Mouse (Mus musculus): Measurements from ENCODE around the gene Gpt2.

Gpt2 gene

GRCm38 (mm10) chr8:85492125-85492875 lies at the start of gene Gpt2:
TSS of gene Gpt2 (plus strand) at chr8:85492576.
- DNase-seq (ENCODE audit: low spot score): peak; percentile 95

DNA sequence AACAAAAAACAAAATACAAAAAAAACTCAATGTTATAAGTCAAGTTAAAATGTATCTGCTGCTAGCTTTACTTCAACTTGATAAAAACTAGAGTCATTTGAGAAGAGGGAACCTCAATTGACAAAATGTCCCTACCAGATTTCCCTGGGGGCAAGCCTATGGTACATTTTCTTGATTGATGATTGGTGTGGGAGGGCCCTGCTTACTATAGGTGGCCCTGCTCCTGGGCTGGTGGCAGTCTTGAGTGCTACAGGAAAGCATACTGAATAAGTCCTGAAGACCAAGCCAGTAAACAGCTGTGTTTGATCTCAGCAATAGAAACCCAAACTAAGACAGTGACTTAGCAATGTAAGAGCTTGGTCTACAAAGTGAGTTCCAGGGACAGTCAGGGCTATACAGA lies 48.3 kb upstream of the Gpt2 start:
- DNase-seq (ENCODE audit: low spot score): no peak

GRCm38 (mm10) chr8:85445936-85446685 lies 46.3 kb upstream of the Gpt2 start:
- DNase-seq (ENCODE audit: low spot score): no peak

GRCm38 (mm10) chr8:85450335-85450734 lies 42.0 kb upstream of the Gpt2 start:
- DNase-seq (ENCODE audit: low spot score): no peak

- DNase-seq (ENCODE audit: low spot score): no peak
These were observed 40.0 kb upstream of the Gpt2 start for GRCm38 (mm10) chr8:85452328-85452727.

DNA sequence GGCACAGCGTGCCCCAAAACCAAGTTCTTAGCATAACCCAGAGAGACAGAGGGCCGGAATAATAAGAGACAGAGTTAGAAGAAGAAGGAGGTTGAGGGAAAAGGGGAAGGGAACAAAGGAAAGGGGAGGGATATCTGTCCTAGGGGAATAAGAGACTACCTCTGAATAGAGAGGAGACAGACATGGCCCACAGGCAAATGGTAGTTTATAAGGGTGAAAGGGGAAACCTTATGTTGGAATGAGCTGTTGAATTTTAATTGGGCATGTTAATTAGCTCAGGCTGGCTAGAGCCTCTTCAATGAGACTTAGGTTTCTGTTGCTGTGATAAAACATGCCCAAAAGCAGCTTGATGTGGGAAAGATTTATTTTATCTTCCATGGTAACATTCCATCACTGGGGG lies 39.1 kb upstream of the Gpt2 start:
- DNase-seq (ENCODE audit: low spot score): no peak

DNA sequence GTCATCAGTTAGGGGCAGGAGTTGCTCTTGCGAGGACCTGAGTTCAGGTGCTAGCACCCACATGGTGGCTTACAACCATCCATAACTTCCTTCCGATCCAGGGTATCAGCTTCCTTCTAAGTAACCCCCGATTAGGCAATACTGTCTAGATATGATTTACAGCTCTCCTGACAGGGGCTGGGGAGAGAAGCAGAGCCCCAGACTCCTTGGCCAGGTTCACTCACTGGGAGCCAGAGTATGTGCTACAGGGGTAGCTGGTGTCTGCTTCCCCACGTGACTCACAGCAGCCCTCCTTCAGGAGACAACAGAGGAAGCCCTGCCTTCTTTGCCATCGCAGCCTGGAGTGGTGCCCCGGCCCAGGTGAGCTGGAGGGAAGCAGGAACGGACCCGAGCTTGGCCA lies 37.6 kb upstream of the Gpt2 start:
- no peak for DNase-seq (ENCODE audit: low spot score)

GRCm38 (mm10) chr8:85456536-85456935 lies 35.8 kb upstream of the Gpt2 start:
- peak; percentile 35 for DNase-seq (ENCODE audit: low spot score)

- no peak for DNase-seq (ENCODE audit: low spot score)
These were observed 32.8 kb upstream of the Gpt2 start for GRCm38 (mm10) chr8:85459582-85459981.

- peak; percentile 16 for DNase-seq (ENCODE audit: low spot score)
These were observed 31.6 kb upstream of the Gpt2 start for GRCm38 (mm10) chr8:85460804-85461203.

- DNase-seq (ENCODE audit: low spot score): peak; percentile 7
These were observed 31.0 kb upstream of the Gpt2 start for GRCm38 (mm10) chr8:85461377-85461776.

- no peak for DNase-seq (ENCODE audit: low spot score)
These were observed 29.9 kb upstream of the Gpt2 start for GRCm38 (mm10) chr8:85462441-85462840.

- no peak for DNase-seq (ENCODE audit: low spot score)
These were observed 28.1 kb upstream of the Gpt2 start for GRCm38 (mm10) chr8:85464316-85464715.

DNA sequence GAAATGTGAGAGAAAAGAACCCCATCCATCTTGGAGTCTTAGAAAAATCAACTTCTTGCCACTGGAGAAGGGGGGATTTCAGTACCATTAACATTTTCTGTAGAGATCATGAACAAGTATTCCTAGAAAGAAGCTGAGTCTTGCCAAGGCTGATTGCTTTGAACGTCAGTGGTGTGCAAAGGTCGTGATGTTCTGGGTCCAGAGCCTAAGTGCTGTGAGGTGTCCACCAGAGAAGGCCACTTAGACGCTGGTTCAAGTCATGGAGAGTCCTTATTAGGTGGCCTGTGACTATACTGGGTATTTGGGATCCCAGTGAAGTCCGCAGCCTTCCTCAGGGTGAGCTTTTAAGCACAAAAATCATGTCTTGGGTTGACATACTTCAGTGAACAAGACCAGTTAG lies 26.3 kb upstream of the Gpt2 start:
- no peak for DNase-seq (ENCODE audit: low spot score)

DNA sequence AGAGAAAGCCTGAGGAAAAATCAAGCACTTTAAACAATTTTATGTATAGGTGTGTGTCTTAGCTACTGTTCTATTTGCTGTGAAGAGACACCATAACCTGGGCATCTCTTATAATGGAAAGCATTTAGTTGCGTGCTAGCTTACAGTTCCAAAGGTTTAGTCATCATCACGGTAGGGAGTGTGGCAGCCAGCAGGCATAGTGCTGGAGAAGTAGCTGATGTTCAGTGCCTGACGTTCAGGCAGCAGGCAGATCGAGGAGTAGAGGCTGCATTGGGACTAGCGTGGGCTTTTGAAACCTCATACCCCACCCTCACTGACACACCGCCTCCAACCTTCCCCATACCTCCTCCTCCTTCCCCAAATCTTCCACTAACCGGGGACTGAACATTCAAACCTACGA lies 21.6 kb upstream of the Gpt2 start:
- DNase-seq (ENCODE audit: low spot score): no peak

DNA sequence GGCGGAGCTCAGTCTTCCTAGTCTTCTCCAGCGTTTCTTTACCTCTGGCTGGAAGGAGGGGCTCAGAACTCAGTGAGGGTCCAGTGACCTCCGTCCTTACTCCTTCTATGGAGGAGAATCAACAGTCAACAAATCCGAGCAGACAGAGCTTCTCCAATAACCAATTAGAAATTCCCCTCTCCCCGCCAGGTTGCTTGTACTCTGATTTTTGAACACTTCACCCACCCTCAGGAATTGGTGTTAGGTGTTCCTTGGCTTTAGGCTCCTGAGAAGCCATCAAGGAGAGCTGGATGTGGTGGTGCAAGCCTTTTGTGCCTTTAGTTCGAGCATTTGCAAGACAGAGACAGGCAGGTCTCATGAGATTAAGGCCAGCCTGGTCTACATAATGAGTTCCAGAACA lies 19.6 kb upstream of the Gpt2 start:
- no peak for DNase-seq (ENCODE audit: low spot score)

GRCm38 (mm10) chr8:85473246-85473645 lies 19.1 kb upstream of the Gpt2 start:
- DNase-seq (ENCODE audit: low spot score): no peak

DNA sequence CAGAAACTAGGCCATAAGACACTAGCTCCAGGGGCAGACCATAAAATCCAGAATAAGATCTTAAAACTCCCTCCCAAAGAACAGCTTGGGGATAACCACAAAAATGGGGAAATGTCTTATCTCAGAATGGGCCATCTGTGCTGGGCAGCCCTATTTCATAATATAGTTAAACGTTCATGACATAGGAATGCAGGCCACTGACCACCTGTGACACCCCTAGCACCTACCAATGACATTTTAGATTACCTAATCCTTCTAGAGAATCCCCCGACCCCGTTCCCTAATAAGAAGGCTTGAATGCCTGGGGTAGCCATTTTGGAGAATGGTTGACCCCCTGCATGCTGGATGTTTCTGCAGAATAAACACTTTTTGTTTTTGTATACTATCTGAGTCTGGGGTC lies 17.5 kb upstream of the Gpt2 start:
- DNase-seq (ENCODE audit: low spot score): no peak

GRCm38 (mm10) chr8:85476970-85477545 lies 15.3 kb upstream of the Gpt2 start:
- no peak for DNase-seq (ENCODE audit: low spot score)

- no peak for DNase-seq (ENCODE audit: low spot score)
These were observed 14.0 kb upstream of the Gpt2 start for GRCm38 (mm10) chr8:85478397-85478796.

DNA sequence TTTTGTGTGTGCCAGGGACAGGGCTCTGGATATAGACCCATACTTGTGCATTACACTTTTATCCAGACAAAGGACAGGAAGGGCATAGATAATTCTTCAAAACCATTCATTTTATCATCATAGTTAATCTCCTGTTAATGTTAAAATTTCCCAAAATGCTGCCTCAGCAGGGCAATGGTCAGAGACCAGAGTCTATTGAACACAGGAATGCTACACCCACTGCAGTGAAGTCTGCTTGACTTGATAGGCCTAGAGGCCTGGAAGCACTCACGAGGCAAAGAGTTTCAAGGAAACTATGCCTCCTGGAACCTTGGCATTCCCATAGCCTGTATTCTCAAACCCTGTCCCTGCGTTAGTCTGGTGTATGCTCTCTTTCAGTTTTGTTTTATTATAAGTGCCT lies 12.7 kb upstream of the Gpt2 start:
- no peak for DNase-seq (ENCODE audit: low spot score)

DNA sequence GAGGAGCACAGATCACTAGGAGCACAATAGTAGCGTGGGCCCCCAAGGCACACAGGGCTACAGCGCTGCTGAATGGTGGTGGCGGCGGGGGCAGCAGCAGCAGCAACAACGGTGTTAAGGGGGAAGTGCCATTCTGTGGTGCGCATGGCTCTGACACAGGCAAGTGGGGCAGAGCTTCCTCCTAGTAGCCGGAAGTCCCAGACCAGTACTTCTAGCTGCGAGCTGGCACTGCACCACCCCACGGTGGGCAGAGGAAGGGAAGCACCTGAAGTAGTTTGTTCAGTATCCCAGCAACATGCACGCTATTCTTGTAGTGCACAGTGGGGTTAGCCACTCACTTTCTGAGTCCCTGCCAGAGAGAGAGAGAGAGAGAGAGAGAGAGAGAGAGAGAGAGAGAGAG lies 10.5 kb upstream of the Gpt2 start:
- peak; percentile 77 for DNase-seq (ENCODE audit: low spot score)

DNA sequence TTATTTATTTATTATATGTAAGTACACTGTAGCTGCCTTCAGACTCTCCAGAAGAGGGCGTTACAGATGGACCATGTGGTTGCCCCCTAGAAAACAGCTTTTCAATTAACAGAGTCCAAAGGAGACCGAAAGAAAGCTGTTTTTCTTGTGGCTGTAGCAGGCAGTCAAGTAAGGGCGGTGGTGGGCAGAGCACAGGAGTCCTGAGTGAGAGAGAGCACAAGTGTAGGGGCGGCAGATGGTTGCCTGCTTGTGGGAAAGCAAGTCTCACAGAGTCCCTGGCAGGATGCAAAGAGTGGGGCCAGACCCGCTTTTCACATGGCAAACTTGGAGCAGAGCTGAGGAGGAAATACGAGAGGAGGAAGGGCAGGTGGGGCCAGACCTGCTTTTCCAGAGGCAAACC lies 9.9 kb upstream of the Gpt2 start:
- no peak for DNase-seq (ENCODE audit: low spot score)

Data from lung, postnatal 25 days (tissue).